Mouse (Mus musculus): ENCODE results near the gene Inppl1.
A peak's percentile ranks its signal among the peaks of the same experiment; 100 is the strongest.

The Inppl1 gene

GRCm38 (mm10) chr7:101837606-101838471, at the start of gene Inppl1:
Inppl1 (minus strand) TSS chr7:101838229.
- DNase-seq (ENCODE audit: low spot score in 2 of 2) = peak; percentile 30 to 51

GRCm38 (mm10) chr7:101886274-101886673, 48.2 kb upstream of the Inppl1 start:
- DNase-seq (ENCODE audit: low spot score in 2 of 2) = no peak

- no peak for DNase-seq (ENCODE audit: low spot score in 2 of 2)
Observed at GRCm38 (mm10) chr7:101884160-101884559, 46.1 kb upstream of the Inppl1 start.

GRCm38 (mm10) chr7:101882413-101883154, 44.6 kb upstream of the Inppl1 start:
- no peak for DNase-seq (ENCODE audit: low spot score in 2 of 2)

- no peak for DNase-seq (ENCODE audit: low spot score in 2 of 2)
Observed at GRCm38 (mm10) chr7:101880855-101881254, 42.8 kb upstream of the Inppl1 start.

- no peak for DNase-seq (ENCODE audit: low spot score in 2 of 2)
Observed at GRCm38 (mm10) chr7:101875978-101876377, 37.9 kb upstream of the Inppl1 start.

GRCm38 (mm10) chr7:101871296-101871695, 33.3 kb upstream of the Inppl1 start:
- no peak for DNase-seq (ENCODE audit: low spot score in 2 of 2)

- DNase-seq (ENCODE audit: low spot score in 2 of 2) = no peak
Observed at GRCm38 (mm10) chr7:101870629-101871028, 32.6 kb upstream of the Inppl1 start, which contains the start of gene Folr1. Folr1 (minus strand) TSS chr7:101870788.

GRCm38 (mm10) chr7:101869163-101869500, 31.1 kb upstream of the Inppl1 start:
- DNase-seq (ENCODE audit: low spot score in 2 of 2) = no peak

GRCm38 (mm10) chr7:101868241-101869162, 30.5 kb upstream of the Inppl1 start:
- DNase-seq (ENCODE audit: low spot score in 2 of 2) = no peak

GRCm38 (mm10) chr7:101867482-101867881, 29.5 kb upstream of the Inppl1 start:
- no peak for DNase-seq (ENCODE audit: low spot score in 2 of 2)

- no peak for DNase-seq (ENCODE audit: low spot score in 2 of 2)
Observed at GRCm38 (mm10) chr7:101866491-101867265, 28.6 kb upstream of the Inppl1 start.

- DNase-seq (ENCODE audit: low spot score in 2 of 2) = no peak
Observed at GRCm38 (mm10) chr7:101863415-101863814, 25.4 kb upstream of the Inppl1 start, which contains the start of gene Anapc15. Anapc15 (plus strand) TSS chr7:101863715.

- no peak for DNase-seq (ENCODE audit: low spot score in 2 of 2)
Observed at GRCm38 (mm10) chr7:101862291-101862690, 24.3 kb upstream of the Inppl1 start.

GRCm38 (mm10) chr7:101860978-101861377, 22.9 kb upstream of the Inppl1 start:
- no peak for DNase-seq (ENCODE audit: low spot score in 2 of 2)

- DNase-seq (ENCODE audit: low spot score in 2 of 2) = peak in 1 of 2 experiments; percentile 21
Observed at GRCm38 (mm10) chr7:101858362-101858761, 20.3 kb upstream of the Inppl1 start.

- DNase-seq (ENCODE audit: low spot score in 2 of 2) = no peak
Observed at GRCm38 (mm10) chr7:101857094-101857493, 19.1 kb upstream of the Inppl1 start, which contains the start of gene Folr2. Folr2 (minus strand) TSS chr7:101857194.

- DNase-seq (ENCODE audit: low spot score in 2 of 2) = no peak
Observed at GRCm38 (mm10) chr7:101853816-101854215, 15.8 kb upstream of the Inppl1 start.

GRCm38 (mm10) chr7:101852846-101853245, 14.8 kb upstream of the Inppl1 start:
- no peak for DNase-seq (ENCODE audit: low spot score in 2 of 2)

GRCm38 (mm10) chr7:101851689-101852088, 13.7 kb upstream of the Inppl1 start:
- no peak for DNase-seq (ENCODE audit: low spot score in 2 of 2)

GRCm38 (mm10) chr7:101847934-101848333, 9.9 kb upstream of the Inppl1 start:
- DNase-seq (ENCODE audit: low spot score in 2 of 2) = no peak

Data from spleen, postnatal 10 days (tissue).